Mouse (Mus musculus) cerebellum, adult 11-12 months (tissue): ENCODE results near the gene Wfdc1.

Source experiments
- DNase-seq: peaks from one replicate; pipeline ENCODE4 v3.0.0; 2022

The Wfdc1 gene

DNA sequence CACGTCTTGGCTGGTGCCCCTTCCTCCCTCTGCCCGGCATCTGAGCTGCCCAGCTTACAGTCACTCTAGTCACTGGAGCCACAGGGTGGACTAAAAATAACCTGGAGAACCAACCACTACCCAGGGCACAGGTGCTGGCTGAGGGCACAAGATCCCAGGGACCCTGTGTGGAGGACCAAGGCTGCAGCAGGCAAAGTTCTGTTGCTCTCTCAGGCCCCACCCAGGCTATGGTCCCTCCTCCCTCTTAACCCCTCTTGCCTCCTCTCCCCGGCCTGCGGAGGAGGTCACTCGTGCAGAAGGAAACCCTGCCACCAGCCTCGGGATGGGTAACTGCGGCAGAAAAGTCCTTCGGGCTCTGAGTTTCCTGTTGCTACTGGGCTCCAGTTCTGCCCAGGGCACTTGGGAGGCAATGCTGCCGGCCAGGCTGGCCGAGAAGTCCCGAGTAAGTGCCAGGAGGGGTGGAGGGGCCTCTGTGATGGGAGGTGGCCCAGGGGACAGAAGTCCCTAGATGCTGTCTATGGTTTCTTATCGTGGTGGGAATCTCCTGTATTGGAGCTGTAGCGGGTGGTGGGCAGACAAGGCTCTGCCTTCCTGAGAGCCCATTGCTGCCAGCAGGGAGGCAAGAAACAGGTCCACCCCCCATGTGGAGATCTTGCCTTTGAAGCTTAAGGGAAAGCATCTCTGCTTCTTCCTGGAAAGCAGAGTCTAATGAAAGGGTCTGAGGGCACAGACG, at the start of gene Wfdc1:
Gene Wfdc1 (plus strand): TSS at position 147 of the 733 bp plus-strand sequence.
- no peak for DNase-seq

DNA sequence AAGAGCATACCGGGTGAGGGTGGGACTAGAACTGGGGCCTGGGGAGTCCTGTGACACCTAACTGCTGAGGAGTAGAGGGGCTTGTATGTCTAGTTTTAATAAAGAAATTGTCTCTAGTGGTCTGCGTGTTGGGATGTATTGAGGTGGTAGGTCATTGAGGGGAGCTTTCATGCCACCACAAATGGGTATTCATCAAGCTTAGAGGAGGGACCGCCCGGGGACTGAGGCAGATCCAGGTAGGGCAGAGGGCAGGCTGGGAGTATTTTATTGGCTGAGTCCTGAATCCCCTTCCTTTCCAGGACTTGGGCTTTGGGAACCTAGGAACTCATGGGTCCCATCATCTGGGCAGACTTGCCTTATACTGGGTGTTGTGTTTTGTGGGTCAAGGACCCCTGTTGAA, 49.4 kb upstream of the Wfdc1 start:
- DNase-seq = no peak

DNA sequence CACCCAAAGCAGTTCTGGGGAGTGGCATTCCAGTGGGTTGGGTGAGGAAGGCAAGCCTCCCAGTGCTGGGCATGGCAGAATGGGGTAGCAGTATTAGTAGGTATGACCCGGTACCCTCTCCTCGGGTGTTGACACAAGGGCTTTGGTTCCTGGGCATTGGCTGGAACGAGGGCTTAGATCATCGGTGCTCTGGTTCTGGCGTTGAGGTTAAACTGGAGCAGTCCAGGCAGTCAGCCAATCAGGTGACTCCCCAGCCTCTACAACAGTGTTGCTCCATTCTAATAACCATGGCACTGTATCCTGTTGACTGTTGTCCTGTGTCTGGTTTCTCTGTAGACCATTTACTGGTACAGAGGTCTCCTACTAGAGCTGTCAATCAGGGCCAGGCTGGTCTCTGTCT, 48.6 kb upstream of the Wfdc1 start:
- DNase-seq = no peak

DNA sequence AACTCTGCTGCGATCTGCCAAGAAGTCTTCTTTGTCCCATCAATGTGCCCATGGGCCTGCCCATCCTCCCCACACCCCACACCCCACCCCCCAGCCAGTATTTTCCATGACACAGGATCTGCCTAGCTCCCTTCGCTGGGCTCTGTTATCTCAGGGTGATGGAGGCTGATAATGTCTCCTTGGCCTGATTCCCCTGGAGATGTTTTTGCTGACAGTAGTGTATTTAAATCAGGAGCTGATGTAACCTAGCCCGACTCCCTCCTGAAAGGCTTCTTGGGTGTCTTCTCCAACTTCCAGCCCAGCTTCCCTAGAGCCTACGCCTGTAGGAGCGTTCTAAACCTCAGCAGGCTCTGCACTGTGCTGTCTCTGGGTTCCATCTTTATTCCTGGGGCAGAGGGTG, 47.3 kb upstream of the Wfdc1 start:
- no peak for DNase-seq

DNA sequence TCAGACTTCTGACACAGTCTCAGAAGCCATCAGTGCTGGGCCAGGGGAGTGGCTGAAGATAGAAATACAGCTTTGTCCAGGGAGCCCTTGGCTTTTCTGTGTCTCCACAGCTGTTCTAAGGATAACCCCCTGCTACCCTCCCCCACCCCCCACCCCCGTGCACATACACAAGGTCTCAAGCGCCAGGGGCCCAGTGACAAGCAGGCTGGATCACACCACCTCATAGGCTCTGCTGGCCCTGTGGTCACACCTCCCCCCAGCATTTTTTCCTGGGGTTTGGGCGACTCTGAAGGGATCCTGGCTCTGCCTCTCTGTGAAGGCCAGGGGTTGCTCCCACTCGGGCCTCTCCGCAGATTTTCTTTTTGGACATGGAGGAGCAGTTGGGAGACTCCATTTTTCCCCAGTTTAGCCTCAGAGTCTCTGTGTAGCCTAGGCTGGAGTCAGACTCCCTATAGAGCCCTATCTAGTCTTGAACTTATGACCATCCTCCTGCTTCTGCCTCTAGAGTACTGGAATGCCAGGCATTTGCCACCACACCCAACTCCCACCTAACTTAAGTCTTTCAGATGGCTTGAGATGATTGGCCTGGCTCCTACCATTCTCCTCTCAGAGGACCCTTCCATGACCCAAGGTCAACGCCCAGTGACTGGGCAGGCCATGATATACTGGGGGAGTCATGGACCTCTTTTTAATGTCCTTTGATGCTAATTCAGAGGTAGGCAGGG, 45.9 kb upstream of the Wfdc1 start:
- DNase-seq = no peak

DNA sequence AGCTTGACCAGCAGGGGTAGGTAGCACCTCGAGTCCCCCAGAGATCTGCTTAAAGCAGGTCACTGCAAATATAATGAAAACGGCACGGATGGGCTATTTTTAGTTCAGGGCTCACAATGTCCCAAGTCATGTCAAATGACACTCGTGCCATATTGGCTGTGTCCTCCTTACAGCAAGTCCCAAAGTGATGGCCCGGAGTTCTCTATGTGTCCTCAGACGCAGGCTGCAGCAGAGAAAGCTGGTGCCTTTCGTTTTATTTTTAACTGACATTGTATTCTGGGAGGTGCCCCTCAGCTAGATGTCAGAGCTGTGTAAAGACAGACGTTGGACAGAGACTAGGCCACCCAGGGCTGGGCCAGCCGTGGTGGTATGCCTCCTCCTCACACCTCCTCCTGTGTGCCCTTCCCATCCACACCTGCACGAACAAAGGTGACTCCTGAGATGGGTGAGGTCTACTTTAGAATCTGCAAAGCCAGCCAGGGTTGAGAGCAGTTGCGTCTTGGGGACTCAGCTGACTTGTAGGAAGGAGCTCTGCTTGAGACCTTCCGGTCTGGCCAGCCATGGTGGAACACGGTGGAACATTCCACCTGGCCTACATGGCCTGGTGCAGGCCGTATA, 45.2 kb upstream of the Wfdc1 start:
- DNase-seq = no peak

DNA sequence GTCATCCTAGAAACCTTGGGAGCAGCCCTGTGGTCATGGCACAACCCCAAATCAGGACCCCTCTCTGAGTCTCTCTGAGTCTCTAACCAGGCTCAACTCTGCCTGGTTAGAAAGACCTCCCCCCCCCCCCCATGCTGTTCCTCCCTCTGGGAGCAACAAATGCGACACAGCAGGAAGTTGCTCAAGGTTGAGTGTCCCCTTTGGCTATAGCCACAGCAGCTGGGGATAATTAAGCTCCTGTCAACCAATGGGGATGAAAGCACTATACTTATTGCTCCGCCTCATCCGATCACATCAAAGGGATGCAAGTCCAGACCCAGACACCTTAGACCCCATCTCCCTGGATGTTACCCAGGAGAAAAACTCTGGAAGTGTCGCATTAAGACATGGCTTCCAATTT, 43.6 kb upstream of the Wfdc1 start:
- DNase-seq = no peak

DNA sequence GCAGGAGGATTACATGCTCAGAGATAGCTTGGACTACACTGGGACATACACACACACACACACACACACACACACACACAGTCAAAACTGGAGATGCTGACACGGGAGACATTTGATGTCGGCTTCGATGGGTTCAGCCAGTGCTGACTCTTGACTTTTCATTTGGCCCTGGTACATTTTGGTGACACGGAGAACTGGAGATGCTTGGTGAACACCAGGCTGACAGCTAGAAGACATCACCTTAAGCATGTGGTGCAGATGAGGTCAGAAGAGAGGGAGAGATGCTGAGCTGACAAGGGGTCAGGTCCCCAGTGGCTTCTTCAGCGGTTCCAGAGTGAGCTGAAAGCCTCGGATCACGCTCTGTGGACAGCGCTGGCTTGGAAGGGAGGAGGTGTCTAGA, 43.1 kb upstream of the Wfdc1 start:
- DNase-seq = no peak

DNA sequence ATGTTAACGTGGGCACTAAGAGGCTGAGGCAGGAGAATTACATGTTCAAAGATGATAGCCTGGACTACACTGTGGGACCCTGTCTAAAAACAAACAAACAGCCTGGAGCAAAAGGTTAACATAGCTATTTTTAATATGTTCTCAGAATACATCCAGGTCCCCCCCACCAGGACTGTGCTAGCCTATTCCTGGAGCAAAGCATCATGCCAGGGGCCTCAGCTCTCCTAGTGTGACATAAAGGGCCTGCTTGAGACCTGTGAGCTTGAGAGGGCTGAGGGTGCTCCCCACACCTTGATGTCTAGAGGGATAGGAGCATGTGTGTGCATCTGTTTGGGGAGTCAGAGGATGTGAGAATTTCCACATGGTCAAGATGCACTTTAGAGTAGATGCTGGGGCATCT, 42.4 kb upstream of the Wfdc1 start:
- DNase-seq = no peak

DNA sequence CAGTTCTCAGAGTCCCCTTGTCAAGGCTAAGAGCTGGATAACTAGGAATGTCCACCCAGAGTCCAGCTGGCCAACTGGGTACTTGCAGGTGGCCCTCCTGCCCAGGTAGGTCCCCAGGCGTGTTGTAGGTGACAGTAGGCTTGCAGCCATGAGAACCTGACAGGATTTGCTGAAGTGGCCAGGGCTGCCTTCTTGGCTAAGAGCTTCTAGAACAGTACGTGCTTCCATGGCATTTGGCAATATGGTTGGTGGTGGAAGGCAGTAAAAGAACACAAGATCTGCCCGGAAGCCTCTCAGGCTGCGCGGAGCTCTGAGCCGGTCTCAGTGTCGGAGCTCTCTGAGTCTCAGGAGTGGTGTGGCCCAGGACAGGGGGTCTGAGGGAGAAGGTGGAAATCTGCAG, 41.2 kb upstream of the Wfdc1 start:
- DNase-seq = no peak

DNA sequence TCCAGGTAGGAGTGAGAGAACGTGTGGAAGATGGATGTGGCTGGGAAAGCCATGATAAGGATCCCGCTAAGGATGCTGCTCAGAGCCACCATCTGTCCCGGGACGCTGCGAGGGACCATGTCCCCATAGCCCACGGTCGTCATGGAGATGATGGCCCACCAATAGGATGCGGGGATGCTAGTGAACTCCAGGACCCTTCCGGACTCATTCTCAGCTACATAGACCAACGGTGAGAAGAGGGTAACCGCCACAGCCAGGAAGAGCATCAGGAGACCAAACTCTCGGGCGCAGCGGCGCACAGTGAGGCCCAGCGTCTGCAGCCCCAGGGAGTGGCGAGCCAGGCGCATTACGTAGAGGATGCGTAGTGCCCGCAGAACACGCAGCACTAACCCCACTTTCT, 40.4 kb upstream of the Wfdc1 start:
- DNase-seq = no peak

DNA sequence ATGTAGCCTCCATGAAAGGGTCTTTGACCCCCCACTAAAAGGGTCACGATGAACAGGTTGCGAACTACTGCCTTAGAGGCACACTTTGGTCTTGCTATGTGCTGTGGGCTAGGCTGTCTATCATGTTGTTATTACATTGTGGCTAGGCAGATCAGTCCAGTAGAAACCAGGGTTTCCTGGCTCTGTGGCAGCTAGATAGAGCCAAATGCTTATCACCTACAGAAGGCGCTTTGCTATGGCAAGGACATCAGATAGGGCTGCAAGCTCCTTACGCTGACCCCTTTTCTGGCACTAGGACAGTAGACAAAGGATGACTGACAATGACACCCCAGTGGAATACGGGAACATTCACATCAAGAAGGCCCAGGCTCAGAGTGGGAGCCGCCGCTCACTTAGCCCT, 39.0 kb upstream of the Wfdc1 start:
- DNase-seq = no peak

DNA sequence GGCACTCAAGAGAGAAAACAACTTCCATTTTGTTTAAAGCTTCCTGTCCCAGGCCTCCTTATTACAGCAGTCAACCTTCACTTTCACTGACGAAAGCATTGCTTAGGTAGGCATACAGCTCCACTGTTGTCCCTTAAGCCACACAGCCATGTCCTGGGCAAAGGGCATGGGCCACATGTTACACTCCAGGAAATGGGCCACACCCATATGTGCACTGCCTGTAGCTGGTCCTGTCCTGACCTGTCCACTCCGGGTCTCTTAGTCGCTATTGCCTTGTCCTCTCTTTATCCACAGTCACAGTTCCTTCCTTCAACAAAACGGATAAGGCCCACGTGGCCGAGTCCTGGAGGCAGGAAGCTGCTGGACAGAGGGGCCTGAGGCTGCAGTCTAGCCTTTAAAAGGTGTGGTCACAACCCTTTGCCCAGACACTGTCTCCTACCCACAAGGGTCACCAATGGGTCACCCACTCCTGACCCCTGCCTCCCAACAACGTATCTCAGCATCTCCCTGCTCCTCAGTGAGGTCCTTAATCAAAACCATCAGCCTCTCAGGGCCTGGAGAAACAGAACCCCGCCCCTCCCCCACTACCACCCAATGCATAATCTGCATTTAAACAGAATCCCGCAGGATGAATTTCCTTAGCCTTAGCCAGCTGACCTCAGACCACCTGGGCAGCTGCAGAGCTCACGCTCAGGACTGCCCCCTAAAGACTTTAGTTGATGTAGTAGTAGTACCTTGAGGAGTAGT, 38.4 kb upstream of the Wfdc1 start:
- DNase-seq = no peak

DNA sequence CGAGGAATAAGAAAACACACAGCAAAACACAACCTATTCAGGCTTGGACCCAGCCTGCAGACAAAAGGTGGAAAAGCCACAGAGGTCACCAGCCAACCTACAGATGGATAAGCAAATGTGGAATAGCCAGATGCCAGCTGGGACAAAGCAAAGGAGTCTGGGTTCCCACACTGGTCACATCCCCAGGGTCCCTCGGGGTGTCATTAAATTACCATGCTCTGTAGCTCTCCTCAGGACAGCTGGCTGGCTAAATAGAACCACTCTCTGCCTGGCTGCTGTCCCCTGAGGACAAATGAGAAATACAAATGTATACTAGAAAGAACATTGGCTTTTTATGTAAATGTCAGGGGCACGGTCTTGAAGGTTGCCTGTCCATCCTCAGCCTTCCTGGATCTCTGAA, 35.3 kb upstream of the Wfdc1 start:
- DNase-seq = no peak

DNA sequence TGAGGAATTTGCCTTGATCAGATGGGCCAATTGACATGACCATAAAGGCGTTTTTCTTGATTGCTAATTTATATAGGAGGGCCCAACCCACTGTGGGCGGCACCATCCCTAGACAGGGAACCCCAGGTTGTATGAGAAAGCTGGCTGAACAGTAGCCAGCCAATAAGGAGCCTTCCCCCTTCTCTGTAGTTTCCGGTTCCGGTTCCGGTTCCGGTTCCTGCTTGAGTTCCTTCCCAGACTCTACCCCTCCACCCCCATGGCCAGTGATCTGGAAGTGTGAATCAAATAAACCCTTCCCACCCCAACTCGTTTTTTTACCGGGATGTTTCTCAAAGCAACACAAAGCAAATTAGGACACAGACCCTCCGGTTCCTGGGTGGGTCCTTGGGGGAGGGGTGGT, 33.9 kb upstream of the Wfdc1 start:
- DNase-seq = no peak

DNA sequence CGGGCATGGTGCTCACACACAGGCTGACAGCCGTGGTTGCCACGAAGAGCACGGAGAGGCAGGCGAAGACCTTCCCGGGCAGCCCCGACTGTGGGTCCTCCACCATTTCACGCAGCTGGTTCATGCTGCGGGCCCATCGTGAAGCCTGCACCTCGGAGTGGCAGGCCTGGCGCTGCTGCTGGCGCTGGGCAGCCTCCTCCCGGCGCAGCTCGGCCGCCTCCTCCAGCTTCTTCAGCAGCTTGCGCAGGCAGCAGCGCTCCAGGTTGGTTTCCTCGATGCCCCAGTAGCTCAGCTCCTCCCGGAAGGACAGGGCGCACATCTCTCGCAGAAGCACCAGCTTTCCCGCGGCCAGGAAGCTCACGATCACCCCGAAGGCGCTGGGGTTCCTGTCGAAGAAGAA, 33.3 kb upstream of the Wfdc1 start:
- DNase-seq = no peak

DNA sequence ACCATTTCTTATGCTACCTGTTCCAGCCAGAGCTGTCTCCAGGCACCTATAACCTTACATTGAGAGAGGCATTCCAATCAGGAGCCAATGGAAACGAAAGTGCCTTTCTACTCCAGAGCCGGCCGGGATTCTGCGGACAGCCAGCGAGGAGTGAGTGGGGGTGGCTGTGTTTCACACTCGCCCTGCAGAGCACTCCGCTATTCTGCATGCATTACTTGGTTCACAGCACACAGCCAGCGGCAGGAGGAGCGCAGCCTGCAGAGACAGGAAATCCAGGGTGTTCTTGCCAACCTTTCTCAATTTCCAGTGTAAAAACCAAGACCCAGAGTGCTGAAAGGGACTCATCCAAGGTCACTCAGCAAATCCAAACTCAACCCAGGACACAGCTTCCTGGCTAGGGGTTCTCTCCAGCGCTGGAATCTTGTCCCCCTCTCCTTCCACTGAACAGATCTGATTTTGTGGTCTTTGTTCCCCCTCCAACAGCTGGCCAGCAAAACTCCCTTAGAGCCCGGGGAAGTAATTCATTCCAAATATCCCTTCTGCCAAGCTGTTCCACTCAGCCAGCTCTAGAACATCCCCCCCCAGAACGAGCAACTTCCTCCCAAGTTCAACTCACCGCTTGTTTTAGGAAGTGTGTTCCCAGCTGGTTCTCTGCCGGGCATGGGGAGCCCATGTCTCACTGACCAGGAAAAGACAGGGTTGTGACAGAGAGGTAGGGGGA, 31.4 kb upstream of the Wfdc1 start:
- no peak for DNase-seq

DNA sequence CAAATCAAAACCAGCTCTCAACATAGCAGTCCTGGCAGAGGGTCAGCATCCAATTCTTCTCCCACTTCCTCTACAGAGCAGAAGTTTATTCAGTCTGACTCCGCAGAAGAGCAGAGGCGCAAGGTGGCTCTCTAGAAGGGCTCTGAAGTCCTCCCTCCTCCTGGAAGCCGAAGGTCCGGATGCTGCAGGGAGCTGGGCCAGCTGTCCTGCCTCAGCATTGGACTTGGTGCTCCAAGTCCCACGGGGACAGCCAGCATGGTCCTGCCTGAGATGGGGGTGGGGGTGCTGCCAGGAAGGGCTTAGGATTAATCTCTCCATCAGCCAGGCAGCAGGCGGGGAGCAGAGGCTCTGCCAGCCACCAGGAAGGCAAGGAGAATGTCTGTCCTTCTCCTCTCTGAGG, 30.8 kb upstream of the Wfdc1 start, which contains the start of gene Kcng4:
Gene Kcng4 (minus strand): TSS at position 303 of the 400 bp plus-strand sequence.
- DNase-seq = peak; percentile 25

DNA sequence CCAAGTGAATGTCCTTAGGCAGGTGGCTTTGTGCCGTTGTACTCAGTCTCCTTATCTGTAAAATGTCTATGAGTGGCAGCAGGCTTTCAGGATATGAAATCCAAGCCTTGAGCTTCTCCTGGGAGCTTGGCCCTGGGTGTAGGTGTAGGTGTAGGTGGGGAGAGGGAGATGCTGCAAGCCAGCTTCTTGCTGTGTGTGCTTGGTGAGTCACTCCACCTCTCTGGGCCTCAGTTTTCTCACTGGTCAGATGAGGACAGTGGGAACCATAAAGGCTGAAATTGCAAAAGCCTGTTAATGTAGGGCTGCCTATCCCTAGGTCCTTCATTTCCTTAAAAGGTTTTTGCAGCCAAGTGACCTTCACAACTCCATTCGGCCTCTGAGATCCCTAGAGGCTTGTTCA, 30.2 kb upstream of the Wfdc1 start:
- no peak for DNase-seq

DNA sequence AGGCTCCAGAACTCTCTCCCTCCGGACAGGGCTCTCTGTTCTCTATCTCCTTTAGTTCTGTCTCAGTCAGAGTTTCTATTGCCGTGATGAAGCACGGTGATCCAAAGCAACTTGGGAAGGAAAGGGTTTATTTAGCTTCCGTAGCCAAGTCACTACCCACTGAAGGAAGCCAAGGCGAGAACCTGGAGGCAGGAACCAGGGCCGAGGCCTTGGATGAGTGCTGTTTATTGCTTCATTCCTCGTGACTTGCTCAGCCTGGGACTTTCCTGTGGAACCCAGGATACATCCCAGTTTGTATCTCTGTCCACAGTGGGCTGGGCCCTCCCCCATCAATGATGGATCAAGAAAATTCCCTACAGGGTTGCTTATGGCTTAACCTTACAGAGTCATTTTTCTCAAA, 29.4 kb upstream of the Wfdc1 start:
- DNase-seq = no peak

DNA sequence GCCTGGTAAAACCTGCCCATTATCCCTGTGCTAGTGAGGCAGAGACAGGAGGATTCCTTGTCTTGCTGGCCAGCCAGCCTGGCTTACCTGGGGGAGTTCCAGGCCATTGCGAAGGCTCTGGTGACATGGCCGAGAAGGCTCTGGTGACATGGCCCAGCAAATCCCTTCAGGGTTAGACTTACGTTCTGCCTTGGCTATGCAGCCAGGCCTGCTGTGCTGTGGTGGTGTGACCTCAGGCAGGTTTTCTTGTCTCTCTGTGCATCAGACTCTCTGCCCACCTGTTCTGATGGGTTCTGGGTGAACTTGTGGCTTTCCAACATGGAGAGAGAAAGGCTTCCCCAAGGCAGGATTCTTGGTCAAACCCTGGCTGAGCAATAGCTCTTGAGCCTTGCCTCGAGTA, 28.8 kb upstream of the Wfdc1 start:
- no peak for DNase-seq

DNA sequence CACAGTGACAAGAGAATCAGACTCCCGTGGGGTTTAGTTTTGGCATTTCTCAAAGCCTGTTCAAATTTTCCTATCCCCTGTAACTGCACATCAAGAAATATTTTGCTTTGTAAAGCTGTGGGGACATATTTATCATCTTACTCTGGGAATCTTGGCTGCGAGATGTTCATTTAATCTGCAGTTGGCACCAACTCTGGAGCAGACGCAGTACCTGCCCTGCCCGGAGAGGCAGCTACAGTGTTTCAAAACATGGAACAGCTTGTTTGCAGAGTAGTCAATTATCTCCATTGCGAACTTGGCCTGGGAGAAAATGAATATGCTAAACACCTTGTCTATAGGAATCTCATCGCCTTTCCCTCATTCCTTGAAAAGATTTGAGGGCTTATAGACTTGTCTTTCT, 27.9 kb upstream of the Wfdc1 start:
- peak; percentile 24 for DNase-seq

DNA sequence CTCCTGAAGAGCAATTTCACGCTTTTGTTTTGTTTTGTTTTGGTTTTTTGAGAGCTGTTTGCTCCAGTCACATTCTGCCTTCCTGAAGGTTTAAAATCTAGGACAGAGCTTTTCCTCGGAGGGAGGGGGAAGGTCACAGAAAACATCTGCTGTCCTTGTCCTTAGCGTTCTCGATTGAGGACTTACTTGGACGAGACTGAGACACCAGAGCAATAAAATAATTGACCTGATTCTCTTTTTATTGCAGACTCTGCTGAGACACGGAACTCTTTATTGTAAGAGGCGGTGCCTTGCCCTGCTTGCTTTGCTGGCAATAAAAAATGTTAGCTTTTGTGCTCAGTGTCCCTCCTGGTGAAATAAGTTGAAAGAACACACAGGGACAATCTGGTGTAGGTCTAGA, 26.4 kb upstream of the Wfdc1 start:
- no peak for DNase-seq
